Comparison of ENCODE assay signal across 21 mouse cellular contexts in the genomic region with DNA sequence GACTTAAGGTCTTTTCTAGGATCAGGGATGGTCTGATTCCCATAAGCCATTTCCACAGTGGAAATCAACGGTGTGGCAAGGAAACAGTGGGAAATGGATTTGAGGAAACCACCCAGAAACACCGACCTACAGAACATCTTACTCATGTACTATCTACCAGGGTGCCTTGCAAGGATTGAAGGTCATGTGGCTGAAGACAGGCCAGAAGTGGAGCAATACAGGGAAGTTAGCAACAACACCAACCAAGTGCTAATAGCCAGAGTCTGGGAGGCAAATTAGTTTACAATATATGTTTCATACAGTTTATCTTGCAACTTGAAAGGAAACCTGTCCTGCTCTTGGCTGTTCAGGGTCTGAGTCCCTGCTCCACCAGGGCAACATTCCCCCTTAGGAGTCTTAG. TPM values are rescaled to one million over a fixed set of nuclear protein-coding genes. Genes with fewer than 3 reads are reported as not detected.
DNase-seq lines count a peak whose midpoint lies in the region; ATAC-seq and TF ChIP-seq lines count a peak whose summit lies in the region.
"Had no signal": no experiment of that assay in that cellular context is flagged by ENCODE, and none has a peak within 500 bp of the region (broad histone marks: within the 10 kb centered on the region; RNA-seq: fewer than 3 reads in every experiment).

No protein-coding gene starts in this region.

- no peak overlapping the region for H3K9ac ChIP-seq in intestine, postnatal 0 days (ENCODE audit: low read depth, low read length)
- H3K9ac ChIP-seq: embryonic facial prominence, embryonic 12.5 days; limb, embryonic 13.5 days; liver, embryonic 15.5 days; neural tube, embryonic 12.5 days had no signal

- H3K4me3 ChIP-seq in intestine, postnatal 0 days (ENCODE audit: low read depth, low read length) = no peak overlapping the region
- H3K4me3 ChIP-seq: embryonic facial prominence, embryonic 12.5 days; limb, embryonic 13.5 days; liver, embryonic 15.5 days; neural tube, embryonic 12.5 days had no signal

- ATAC-seq in intestine, postnatal 0 days = peak; percentile 57
- ATAC-seq in megakaryocyte-erythroid progenitor cell, adult 5-6 weeks (replicated peaks; ENCODE audit: low FRiP score, low TSS enrichment, poor library complexity, severe bottlenecking) = no peak
- ATAC-seq: midbrain, embryonic 16.5 days had no signal

- no peaks in the 10 kb centered on the region for H3K36me3 ChIP-seq in intestine, postnatal 0 days (ENCODE audit: control insufficient read depth, insufficient read depth)
- H3K36me3 ChIP-seq: embryonic facial prominence, embryonic 12.5 days; limb, embryonic 13.5 days; liver, embryonic 15.5 days; neural tube, embryonic 12.5 days had no signal

- H3K4me2 ChIP-seq in intestine, postnatal 0 days (replicated peaks; ENCODE audit: low read depth) = no peak overlapping the region
- H3K4me2 ChIP-seq: embryonic facial prominence, embryonic 12.5 days; limb, embryonic 13.5 days; liver, embryonic 15.5 days; neural tube, embryonic 12.5 days had no signal

- no peaks in the 10 kb centered on the region for H3K27me3 ChIP-seq in intestine, postnatal 0 days (replicated peaks; ENCODE audit: control insufficient read depth, insufficient read depth, low read length)
- H3K27me3 ChIP-seq: embryonic facial prominence, embryonic 12.5 days; limb, embryonic 13.5 days; neural tube, embryonic 12.5 days had no signal

- DNase-seq in heart, adult 11 months = peak; percentile 70
- DNase-seq in heart, postnatal 14 days = no peak
- peak; percentile 39 for DNase-seq in lung, postnatal 36 days
- DNase-seq in lung, postnatal 14 days = no peak
- DNase-seq in yolk sac, embryonic 10.5 days (ENCODE audit: low spot score) = peak; percentile 20
- DNase-seq in left cerebral cortex, adult 11 months (ENCODE audit: low spot score) = no peak
- DNase-seq: adrenal gland, postnatal 10 days; gastrocnemius, postnatal 36 days; right cerebral cortex, postnatal 25 days; thymus, adult 2 months had no signal

- TF ChIP-seq CTCF in intestine, postnatal 0 days (IDR thresholded peaks at IDR 0.05; ENCODE audit: low read depth) = no peak

- no peaks in the 10 kb centered on the region for H3K9me3 ChIP-seq in intestine, postnatal 0 days (ENCODE audit: control insufficient read depth)
- H3K9me3 ChIP-seq: embryonic facial prominence, embryonic 12.5 days; limb, embryonic 13.5 days; liver, embryonic 15.5 days; neural tube, embryonic 12.5 days had no signal

- intact Hi-C loops in heart, postnatal 14 days (cut with DNase I) = no loop called here

- H3K4me1 ChIP-seq in intestine, postnatal 0 days (replicated peaks; ENCODE audit: control insufficient read depth, insufficient read depth, low read length) = no peaks in the 10 kb centered on the region
- H3K4me1 ChIP-seq: limb, embryonic 13.5 days; liver, embryonic 15.5 days; neural tube, embryonic 12.5 days had no signal

- 48% methylated on average over 2 of the region's 2 CpGs for WGBS in intestine, postnatal 0 days

- H3K27ac ChIP-seq in intestine, postnatal 0 days (ENCODE audit: low read depth, low read length) = peak overlapping the region; percentile 71
- H3K27ac ChIP-seq: embryonic facial prominence, embryonic 12.5 days; kidney, postnatal 0 days; limb, embryonic 13.5 days; liver, embryonic 15.5 days; neural tube, embryonic 12.5 days had no signal

RNA-seq across cellular contexts. Expression of gene Cpd, which starts 9.8 kb away (rescaled TPM):
- 10 to 100 TPM; 51.4 to 58.7 TPM for total RNA-seq in heart, postnatal 14 days (2021)
- polyA plus RNA-seq in intestine, postnatal 0 days (2015; fragmentation: Nextera tagmentation; extraction: Ambion mirVana) = 10.1 and 11.0 TPM in 2 replicates
- total RNA-seq in megakaryocyte-erythroid progenitor cell, adult 5-6 weeks (2014; fragmentation: Nextera tagmentation) = 6.8 and 12.2 TPM in 2 replicates
- total RNA-seq in megakaryocyte-erythroid progenitor cell, adult 5-6 weeks (2017) = 5.9 TPM in 2 replicates

RNA-seq across cellular contexts. Expression of gene Tmigd1, which starts 45.4 kb away (rescaled TPM):
- under 1 TPM; 0.80 to 0.84 TPM for total RNA-seq in heart, postnatal 14 days (2021)
- polyA plus RNA-seq in intestine, postnatal 0 days (2015; fragmentation: Nextera tagmentation; extraction: Ambion mirVana) = 55.0 and 64.1 TPM in 2 replicates
- total RNA-seq in megakaryocyte-erythroid progenitor cell, adult 5-6 weeks (2014; fragmentation: Nextera tagmentation) = not detected in 2 replicates
- total RNA-seq in megakaryocyte-erythroid progenitor cell, adult 5-6 weeks (2017) = not detected in 2 replicates
- total RNA-seq: layer of hippocampus, adult 8-10 months had no signal
- polyA plus RNA-seq: C2C12; embryonic facial prominence, embryonic 12.5 days; frontal cortex, adult 2 months; limb, embryonic 13.5 days; liver, embryonic 15.5 days; midbrain, embryonic 16.5 days; neural tube, embryonic 12.5 days had no signal

Comparison
In these comparisons a context has a peak if more than half of its experiments do, and no peak if none do; other contexts are left out.
1. DNase-seq: peak in heart, adult 11 months (single experiment), lung, postnatal 36 days (single experiment) and yolk sac, embryonic 10.5 days (single experiment); none in heart, postnatal 14 days (0 of 2), lung, postnatal 14 days (single experiment) and left cerebral cortex, adult 11 months (single experiment).